Mouse (Mus musculus): ENCODE measurements around the gene Ssmem1.

- no peak for TF ChIP-seq CTCF (IDR thresholded peaks at IDR 0.05; ENCODE audit: low read depth)
- no peak for TF ChIP-seq EP300 (IDR thresholded peaks at IDR 0.05; ENCODE audit: low read depth)
Measured at GRCm38 (mm10) chr6:30550496-30551192, 41.0 kb downstream of the Ssmem1 start.

Data from liver, embryonic 14.5 days (tissue).